Mouse (Mus musculus) small intestine, adult 2 months (tissue): Measurements from ENCODE around the gene Gcm1.

Source experiments
- CTCF ChIP-seq: fragments of 200-500 bp; IDR thresholded peaks from 2 replicates; pipeline ENCODE4 v1.5.1; 2012; ENCODE audit warnings: low read depth, mild to moderate bottlenecking, control low read depth, inconsistent platforms, low read length, moderate library complexity, mixed read lengths; ENCODE audit not compliant: insufficient replicate concordance, insufficient read length; ENCODE audit errors: extremely low read depth
- POLR2A ChIP-seq: fragments of 200-500 bp; IDR thresholded peaks from 2 replicates; pipeline ENCODE4 v1.6.1; 2012; ENCODE audit warnings: low read depth, mild to moderate bottlenecking, control low read depth, inconsistent platforms, low read length, moderate library complexity

GRCm38 (mm10) chr9:78053821-78054220 is 2.1 kb downstream of the Gcm1 start:
- TF ChIP-seq POLR2A (no peak), CTCF (no peak)
